Mouse (Mus musculus): Measurements from ENCODE around the gene Slc10a1.

- TF ChIP-seq CTCF (conservative IDR thresholded peaks at IDR 0.05 in 1 of 2, IDR thresholded peaks at IDR 0.05 in 1 of 2; ENCODE audit: low read depth in 2 of 2, low read length in 2 of 2) (no peak), POLR2A (IDR thresholded peaks at IDR 0.05; ENCODE audit: low read depth, low read length) (no peak), CHD2 (IDR thresholded peaks at IDR 0.05; ENCODE audit: low read length) (no peak), TCF12 (IDR thresholded peaks at IDR 0.05; ENCODE audit: low read depth, low read length) (no peak), ZKSCAN1 (IDR thresholded peaks at IDR 0.05; ENCODE audit: borderline replicate concordance, low read depth, low read length) (no peak), HCFC1 (IDR thresholded peaks at IDR 0.05; ENCODE audit: low read depth, low read length) (no peak)
These were observed 45.6 kb downstream of the Slc10a1 start for GRCm38 (mm10) chr12:80922869-80923268.
